Mouse (Mus musculus) kidney, postnatal 0 days (tissue): ENCODE data around the gene Hat1. TPM values are rescaled to one million over a fixed set of nuclear protein-coding genes. Genes with fewer than 3 reads are reported as not detected.

Experiments
- ATAC-seq: fragments of 200-750 bp; cut with Nextera tagmentation; replicated peaks from 2 replicates; pipeline ENCODE4 v1.8.0; 2017; ENCODE audit warnings: low read depth, moderate number of reproducible peaks, moderate TSS enrichment, moderate library complexity; ENCODE audit not compliant: low FRiP score
- DNase-seq: peaks from one replicate; pipeline ENCODE4 v3.0.0-alpha.2; 2016; ENCODE audit warnings: low spot score
- H3K27ac ChIP-seq: fragments of 300-500 bp; sonication (generic); 2 replicates; pipeline ENCODE4 v1.5.1; 2014; ENCODE audit warnings: mild to moderate bottlenecking
- H3K27me3 ChIP-seq: fragments of 300-500 bp; sonication (generic); 2 replicates; pipeline ENCODE4 v1.6.1; 2014; ENCODE audit warnings: low read length, mixed read lengths; ENCODE audit not compliant: insufficient read depth
- H3K36me3 ChIP-seq: fragments of 300-500 bp; sonication (generic); 2 replicates; pipeline ENCODE4 v1.6.1; 2014; ENCODE audit warnings: low read length, mixed read lengths; ENCODE audit not compliant: insufficient read depth
- H3K4me1 ChIP-seq: fragments of 300-500 bp; sonication (generic); replicated peaks from 2 replicates; pipeline ENCODE4 v1.6.1; 2014; ENCODE audit warnings: antibody characterized with exemption, low read length, mixed read lengths; ENCODE audit not compliant: insufficient read depth
- H3K4me2 ChIP-seq: fragments of 300-500 bp; sonication (generic); 2 replicates; pipeline ENCODE4 v1.6.1; 2014; ENCODE audit warnings: mild to moderate bottlenecking, low read length, moderate library complexity, mixed read lengths
- H3K4me3 ChIP-seq: fragments of 300-500 bp; sonication (generic); replicated peaks from 2 replicates; pipeline ENCODE4 v1.5.1; 2014; ENCODE audit warnings: low read depth, low read length
- H3K9ac ChIP-seq: fragments of 300-500 bp; sonication (generic); 2 replicates; pipeline ENCODE4 v1.6.1; 2014; ENCODE audit warnings: low read depth, low read length
- H3K9me3 ChIP-seq: fragments of 300-500 bp; sonication (generic); replicated peaks from 2 replicates; pipeline ENCODE4 v1.6.1; 2016; ENCODE audit warnings: low read length, inconsistent platforms, mixed read lengths
- CTCF ChIP-seq: IDR thresholded peaks from 2 replicates; pipeline ENCODE4 v1.5.1; 2016; ENCODE audit warnings: antibody characterized with exemption, low read depth, mild to moderate bottlenecking, moderate library complexity
- WGBS: fragments of 180-500 bp; shearing (Covaris S2); extraction: QIAGEN DNeasy Blood & Tissue Kit; methylation state at CpG from one replicate; pipeline ENCODE4 v1.1.7; 2014; 5-methylcytosine and 5-hydroxymethylcytosine counted together
- polyA plus RNA-seq: library from polyadenylated mRNA; unstranded; fragments of >200 nt; fragmentation: Nextera tagmentation; extraction: Ambion mirVana; gene quantifications from 2 replicates; pipeline ENCODE4 v1.2.1, GENCODE M21; 2015

Hat1 gene
- polyA plus RNA-seq, 1 experiment from 2014 or later = 85.9 TPM

- TF ChIP-seq CTCF = no peak
- 81% methylated on average over 4 of the region's 4 CpGs for WGBS
- DNase-seq = no peak
- Histone ChIP-seq H3K9ac (no peak overlapping the region), H3K4me1 (no peaks in the 10 kb centered on the region), H3K9me3 (no peaks in the 10 kb centered on the region), H3K27ac (no peak overlapping the region), H3K4me2 (no peak overlapping the region), H3K36me3 (peaks cover 16% of the 10 kb centered on the region; the same call in 1 of the 2 replicates), H3K27me3 (no peaks in the 10 kb centered on the region), H3K4me3 (no peak overlapping the region)
- ATAC-seq = no peak
Observed at GRCm38 (mm10) chr2:71435440-71435839, 46.7 kb downstream of the Hat1 start.

- Histone ChIP-seq H3K27me3 (no peaks in the 10 kb centered on the region; the same call in 1 of the 2 replicates), H3K4me2 (no peak overlapping the region), H3K4me1 (no peaks in the 10 kb centered on the region), H3K4me3 (no peak overlapping the region), H3K27ac (no peak overlapping the region), H3K36me3 (peaks cover 25% of the 10 kb centered on the region; the same call in 1 of the 2 replicates), H3K9ac (no peak overlapping the region), H3K9me3 (no peaks in the 10 kb centered on the region)
- no peak for TF ChIP-seq CTCF
- DNase-seq (no peak), ATAC-seq (no peak)
- WGBS = 43% methylated on average over 2 of the region's 2 CpGs
Observed at GRCm38 (mm10) chr2:71443376-71443775, 54.6 kb downstream of the Hat1 start.

- Histone ChIP-seq H3K9ac (no peak overlapping the region), H3K4me3 (no peak overlapping the region), H3K27me3 (no peaks in the 10 kb centered on the region; the same call in 1 of the 2 replicates), H3K27ac (no peak overlapping the region), H3K4me1 (no peaks in the 10 kb centered on the region), H3K36me3 (peaks cover 10% of the 10 kb centered on the region; the same call in 1 of the 2 replicates), H3K4me2 (no peak overlapping the region), H3K9me3 (no peaks in the 10 kb centered on the region)
- DNase-seq (no peak), ATAC-seq (no peak)
- TF ChIP-seq CTCF = no peak
- WGBS = 65% methylated on average over 17 of the region's 17 CpGs
Observed at GRCm38 (mm10) chr2:71445536-71446196, 56.9 kb downstream of the Hat1 start.

- peak; percentile 9; the same call in 1 of the 2 replicates for TF ChIP-seq CTCF
- ATAC-seq (no peak), DNase-seq (no peak)
- 0 out of 2 replicates have a peak, but pooled peaks cover 2% of the 10 kb centered on the region for H3K4me1 ChIP-seq
- H3K9ac ChIP-seq = no peak overlapping the region
- WGBS = 19% methylated on average over 2 of the region's 2 CpGs
- no peak overlapping the region for H3K4me2 ChIP-seq
- no peaks in the 10 kb centered on the region for H3K36me3 ChIP-seq
- H3K27ac ChIP-seq = no peak overlapping the region
- H3K4me3 ChIP-seq = no peak overlapping the region
- H3K9me3 ChIP-seq = no peaks in the 10 kb centered on the region
- H3K27me3 ChIP-seq = no peaks in the 10 kb centered on the region; the same call in 1 of the 2 replicates
Observed at GRCm38 (mm10) chr2:71449604-71450003, 60.8 kb downstream of the Hat1 start.

GRCm38 (mm10) chr2:71451761-71452160 lies 63.0 kb downstream of the Hat1 start:
- Histone ChIP-seq H3K4me1 (0 out of 2 replicates have a peak, but pooled peaks cover 2% of the 10 kb centered on the region), H3K4me2 (no peak overlapping the region), H3K27ac (no peak overlapping the region), H3K27me3 (no peaks in the 10 kb centered on the region), H3K4me3 (no peak overlapping the region), H3K9ac (no peak overlapping the region), H3K36me3 (no peaks in the 10 kb centered on the region), H3K9me3 (no peaks in the 10 kb centered on the region)
- WGBS = 67% methylated on average over 5 of the region's 5 CpGs
- ATAC-seq (no peak), DNase-seq (no peak)
- TF ChIP-seq CTCF = peak; percentile 45; the same call in 1 of the 2 replicates

- no peaks in the 10 kb centered on the region for H3K27me3 ChIP-seq
- H3K4me1 ChIP-seq = 0 out of 2 replicates have a peak, but pooled peaks cover 2% of the 10 kb centered on the region
- H3K4me2 ChIP-seq = peak within 1 kb of the TSS; percentile 66
- DNase-seq (peak; percentile 95), ATAC-seq (peak; percentile 95)
- H3K36me3 ChIP-seq = no peaks in the 10 kb centered on the region
- WGBS = under 1% methylated on average over 61 of the region's 61 CpGs
- no peaks in the 10 kb centered on the region for H3K9me3 ChIP-seq
- peak; percentile 28; the same call in 1 of the 2 replicates for TF ChIP-seq CTCF
- H3K27ac ChIP-seq = no peak within 1 kb of the TSS; the same call in 1 of the 2 replicates
- H3K4me3 ChIP-seq = peak within 1 kb of the TSS; percentile 61
- peak within 1 kb of the TSS; percentile 43 for H3K9ac ChIP-seq
Observed at GRCm38 (mm10) chr2:71453161-71453916, 64.6 kb downstream of the Hat1 start, which contains the start of gene Metap1d. TSS of gene Metap1d (plus strand) at chr2:71453276.
